Mouse (Mus musculus): ENCODE results near the gene Sh2d4b. TPM values are rescaled to one million over a fixed set of nuclear protein-coding genes. Genes with fewer than 3 reads are reported as not detected.

Gene Sh2d4b
- polyA plus RNA-seq, 1 experiment from 2014 or later, result not detected

DNA sequence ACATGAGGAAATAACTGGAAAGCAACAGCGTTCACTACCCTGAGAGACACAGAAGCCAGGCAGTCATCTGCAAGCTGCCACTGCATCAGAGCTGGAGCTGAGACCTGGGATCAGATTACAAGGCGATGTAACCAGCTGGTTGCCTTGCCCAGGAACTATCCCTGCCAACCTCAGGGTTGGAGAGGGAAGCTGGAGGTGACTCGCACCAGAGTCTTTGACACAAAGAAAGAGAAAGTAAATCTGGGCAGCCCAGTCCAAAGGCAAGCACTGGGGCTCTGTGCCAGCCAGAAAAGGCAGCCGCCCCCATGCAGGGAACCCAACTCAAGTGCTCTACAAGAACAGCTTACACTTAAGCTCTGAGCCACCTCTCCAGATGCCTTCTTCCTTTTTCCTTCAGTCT lies 7.8 kb downstream of the Sh2d4b start:
- 34% methylated on average over 4 of the region's 4 CpGs for WGBS
- no peak for ATAC-seq
- no peak for TF ChIP-seq CTCF (IDR thresholded peaks at IDR 0.05; ENCODE audit: low read depth)
- Histone ChIP-seq H3K36me3 (ENCODE audit: control insufficient read depth, insufficient read depth) (no peaks in the 10 kb centered on the region), H3K27ac (ENCODE audit: low read depth, low read length) (no peak overlapping the region), H3K4me1 (replicated peaks; ENCODE audit: control insufficient read depth, insufficient read depth, low read length) (no peaks in the 10 kb centered on the region), H3K9ac (ENCODE audit: low read depth, low read length) (no peak overlapping the region), H3K4me3 (ENCODE audit: low read depth, low read length) (no peak overlapping the region), H3K4me2 (replicated peaks; ENCODE audit: low read depth) (no peak overlapping the region), H3K9me3 (ENCODE audit: control insufficient read depth) (no peaks in the 10 kb centered on the region), H3K27me3 (replicated peaks; ENCODE audit: control insufficient read depth, insufficient read depth, low read length) (no peaks in the 10 kb centered on the region)

DNA sequence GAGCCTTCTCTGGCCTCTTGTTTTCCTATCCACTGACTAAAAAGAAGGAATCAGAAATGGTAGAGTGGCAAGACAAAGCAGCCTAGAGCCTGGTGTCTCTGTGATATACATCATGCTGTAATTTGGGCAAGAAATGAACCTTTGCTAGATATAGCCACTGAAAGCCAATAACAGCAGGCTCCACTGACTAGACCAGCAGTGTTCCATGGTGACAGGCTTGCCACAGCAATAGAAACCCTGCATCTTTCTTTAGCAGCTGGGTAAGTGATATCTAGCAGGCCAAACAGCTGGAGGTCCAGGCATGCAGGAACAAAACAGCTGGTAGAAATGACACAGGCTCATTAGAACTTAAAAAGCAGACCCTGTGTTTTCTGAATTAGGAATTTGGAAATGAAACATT lies 18.5 kb downstream of the Sh2d4b start:
- Histone ChIP-seq H3K4me1 (replicated peaks; ENCODE audit: control insufficient read depth, insufficient read depth, low read length) (no peaks in the 10 kb centered on the region), H3K27ac (ENCODE audit: low read depth, low read length) (no peak overlapping the region), H3K4me3 (ENCODE audit: low read depth, low read length) (no peak overlapping the region), H3K4me2 (replicated peaks; ENCODE audit: low read depth) (no peak overlapping the region), H3K9ac (ENCODE audit: low read depth, low read length) (no peak overlapping the region), H3K36me3 (ENCODE audit: control insufficient read depth, insufficient read depth) (no peaks in the 10 kb centered on the region), H3K27me3 (replicated peaks; ENCODE audit: control insufficient read depth, insufficient read depth, low read length) (no peaks in the 10 kb centered on the region), H3K9me3 (ENCODE audit: control insufficient read depth) (no peaks in the 10 kb centered on the region)
- TF ChIP-seq CTCF (IDR thresholded peaks at IDR 0.05; ENCODE audit: low read depth), result no peak
- no peak for ATAC-seq

DNA sequence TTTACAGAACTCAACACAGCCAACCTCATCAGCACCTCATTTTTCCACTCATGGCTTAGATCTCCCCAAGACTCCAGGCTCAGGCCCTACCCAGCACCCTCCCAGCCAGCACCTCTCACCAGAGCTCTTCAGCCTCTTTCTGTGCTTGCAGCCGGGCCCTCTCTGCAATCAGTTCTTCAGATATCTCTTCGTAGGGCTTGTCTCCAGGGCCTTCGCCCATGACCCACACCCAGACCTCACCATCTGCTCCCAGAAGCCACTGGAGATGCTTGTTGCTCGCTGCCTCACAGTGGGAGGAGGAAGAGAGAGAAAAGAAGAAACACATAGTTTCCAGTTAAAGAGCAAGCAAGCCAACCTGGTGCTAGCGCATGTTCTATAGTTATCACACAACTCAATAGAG lies 19.1 kb downstream of the Sh2d4b start:
- 82% methylated on average over 5 of the region's 5 CpGs for WGBS
- no peak for ATAC-seq
- no peak for TF ChIP-seq CTCF (IDR thresholded peaks at IDR 0.05; ENCODE audit: low read depth)

DNA sequence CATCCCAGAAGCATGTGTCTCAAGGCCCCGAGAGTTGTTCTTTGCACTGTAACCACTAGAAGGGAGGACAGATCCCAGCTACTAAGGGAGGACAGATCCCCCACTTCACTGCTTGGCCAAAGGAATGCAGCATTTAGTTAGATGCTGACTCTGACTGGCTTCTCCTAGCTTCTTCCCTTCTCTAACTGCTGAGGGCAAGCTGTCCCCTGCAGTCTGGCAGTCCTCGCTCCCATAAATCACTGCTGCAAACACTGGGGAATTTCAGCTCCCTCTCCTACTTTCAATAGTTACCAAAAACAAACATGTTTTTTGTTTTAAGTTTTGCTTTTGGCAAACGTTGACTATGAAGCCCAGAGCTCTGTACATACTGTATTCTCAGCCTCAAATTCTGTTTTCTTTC lies 22.5 kb downstream of the Sh2d4b start:
- Histone ChIP-seq H3K27ac (ENCODE audit: low read depth, low read length) (no peak overlapping the region), H3K4me3 (ENCODE audit: low read depth, low read length) (no peak overlapping the region), H3K4me2 (replicated peaks; ENCODE audit: low read depth) (no peak overlapping the region), H3K27me3 (replicated peaks; ENCODE audit: control insufficient read depth, insufficient read depth, low read length) (no peaks in the 10 kb centered on the region), H3K9me3 (ENCODE audit: control insufficient read depth) (no peaks in the 10 kb centered on the region), H3K36me3 (ENCODE audit: control insufficient read depth, insufficient read depth) (no peaks in the 10 kb centered on the region), H3K9ac (ENCODE audit: low read depth, low read length) (no peak overlapping the region), H3K4me1 (replicated peaks; ENCODE audit: control insufficient read depth, insufficient read depth, low read length) (no peaks in the 10 kb centered on the region)
- ATAC-seq, result no peak
- 58% methylated on average over 3 of the region's 3 CpGs for WGBS
- TF ChIP-seq CTCF (IDR thresholded peaks at IDR 0.05; ENCODE audit: low read depth), result no peak

More for the DNA sequence above, 19.1 kb downstream of the Sh2d4b start:
- no peak overlapping the region for H3K27ac ChIP-seq (ENCODE audit: low read depth, low read length)
- H3K36me3 ChIP-seq (ENCODE audit: control insufficient read depth, insufficient read depth), result no peaks in the 10 kb centered on the region
- no peak overlapping the region for H3K4me3 ChIP-seq (ENCODE audit: low read depth, low read length)
- no peaks in the 10 kb centered on the region for H3K4me1 ChIP-seq (replicated peaks; ENCODE audit: control insufficient read depth, insufficient read depth, low read length)
- no peaks in the 10 kb centered on the region for H3K9me3 ChIP-seq (ENCODE audit: control insufficient read depth)
- H3K27me3 ChIP-seq (replicated peaks; ENCODE audit: control insufficient read depth, insufficient read depth, low read length), result no peaks in the 10 kb centered on the region
- no peak overlapping the region for H3K9ac ChIP-seq (ENCODE audit: low read depth, low read length)
- H3K4me2 ChIP-seq (replicated peaks; ENCODE audit: low read depth), result no peak overlapping the region

DNA sequence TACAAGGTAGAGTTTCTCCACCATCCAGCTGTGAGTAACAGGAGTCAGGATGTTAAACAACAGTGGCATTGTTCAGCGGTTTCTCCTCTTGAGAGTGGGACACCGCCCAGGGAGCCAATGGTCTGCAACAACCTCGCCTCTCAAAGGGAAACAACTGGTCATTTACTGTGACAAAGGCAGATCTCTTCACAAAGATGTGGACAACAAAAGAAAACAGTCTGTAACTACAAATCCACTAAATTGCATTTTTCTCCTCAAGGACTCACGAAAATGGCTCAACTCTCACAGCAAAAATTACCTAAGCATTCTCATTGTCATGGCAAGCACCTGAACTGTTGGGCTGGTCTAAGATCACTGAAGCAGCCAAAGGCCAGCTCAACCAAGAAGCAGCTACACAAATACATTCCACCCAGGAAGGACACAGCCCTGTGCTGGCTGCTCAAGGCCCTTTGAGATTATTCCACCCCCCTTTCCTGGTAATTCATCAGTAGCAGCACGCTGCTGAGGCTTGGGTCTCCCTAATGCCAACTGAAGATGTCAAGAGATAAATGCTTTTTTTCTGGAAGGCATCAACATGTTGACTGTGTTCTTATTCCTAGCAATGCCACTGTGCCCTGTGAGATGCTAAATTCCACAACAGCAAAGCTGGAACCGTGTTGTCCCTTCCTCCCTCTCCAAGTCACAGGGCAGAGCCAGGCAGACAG lies 28.1 kb downstream of the Sh2d4b start:
- Histone ChIP-seq H3K4me3 (ENCODE audit: low read depth, low read length) (no peak overlapping the region), H3K9me3 (ENCODE audit: control insufficient read depth) (no peaks in the 10 kb centered on the region), H3K4me1 (replicated peaks; ENCODE audit: control insufficient read depth, insufficient read depth, low read length) (no peaks in the 10 kb centered on the region), H3K9ac (ENCODE audit: low read depth, low read length) (no peak overlapping the region), H3K27ac (ENCODE audit: low read depth, low read length) (no peak overlapping the region), H3K36me3 (ENCODE audit: control insufficient read depth, insufficient read depth) (no peaks in the 10 kb centered on the region), H3K4me2 (replicated peaks; ENCODE audit: low read depth) (no peak overlapping the region), H3K27me3 (replicated peaks; ENCODE audit: control insufficient read depth, insufficient read depth, low read length) (no peaks in the 10 kb centered on the region)
- no peak for TF ChIP-seq CTCF (IDR thresholded peaks at IDR 0.05; ENCODE audit: low read depth)
- WGBS, result 64% methylated on average over 6 of the region's 6 CpGs
- ATAC-seq, result no peak

DNA sequence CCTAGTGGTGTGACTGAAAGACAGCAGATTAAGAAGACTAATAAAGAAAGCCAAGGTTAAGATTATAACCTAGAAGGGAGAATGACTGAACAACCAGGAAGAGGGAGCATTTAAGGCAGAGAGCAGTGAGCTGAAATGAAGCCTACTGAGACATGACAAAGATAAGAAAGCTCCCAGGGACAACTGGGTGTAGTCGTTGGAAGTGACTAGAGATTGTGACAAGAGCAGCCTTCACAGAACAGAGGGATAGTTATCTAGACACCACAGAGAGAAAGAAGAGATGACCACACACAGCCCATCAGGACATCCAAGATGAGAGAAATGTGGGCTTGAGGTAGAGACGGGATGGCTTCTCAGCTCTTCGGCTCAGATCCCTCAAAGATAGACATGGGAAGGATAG lies 29.4 kb downstream of the Sh2d4b start:
- H3K9ac ChIP-seq (ENCODE audit: low read depth, low read length), result no peak overlapping the region
- no peaks in the 10 kb centered on the region for H3K9me3 ChIP-seq (ENCODE audit: control insufficient read depth)
- no peaks in the 10 kb centered on the region for H3K4me1 ChIP-seq (replicated peaks; ENCODE audit: control insufficient read depth, insufficient read depth, low read length)
- TF ChIP-seq CTCF (IDR thresholded peaks at IDR 0.05; ENCODE audit: low read depth), result no peak
- H3K27me3 ChIP-seq (replicated peaks; ENCODE audit: control insufficient read depth, insufficient read depth, low read length), result no peaks in the 10 kb centered on the region
- no peak for ATAC-seq
- no peak overlapping the region for H3K4me3 ChIP-seq (ENCODE audit: low read depth, low read length)
- WGBS, result 76% methylated on average over 3 of the region's 3 CpGs
- no peak overlapping the region for H3K27ac ChIP-seq (ENCODE audit: low read depth, low read length)
- H3K4me2 ChIP-seq (replicated peaks; ENCODE audit: low read depth), result no peak overlapping the region
- H3K36me3 ChIP-seq (ENCODE audit: control insufficient read depth, insufficient read depth), result no peaks in the 10 kb centered on the region

DNA sequence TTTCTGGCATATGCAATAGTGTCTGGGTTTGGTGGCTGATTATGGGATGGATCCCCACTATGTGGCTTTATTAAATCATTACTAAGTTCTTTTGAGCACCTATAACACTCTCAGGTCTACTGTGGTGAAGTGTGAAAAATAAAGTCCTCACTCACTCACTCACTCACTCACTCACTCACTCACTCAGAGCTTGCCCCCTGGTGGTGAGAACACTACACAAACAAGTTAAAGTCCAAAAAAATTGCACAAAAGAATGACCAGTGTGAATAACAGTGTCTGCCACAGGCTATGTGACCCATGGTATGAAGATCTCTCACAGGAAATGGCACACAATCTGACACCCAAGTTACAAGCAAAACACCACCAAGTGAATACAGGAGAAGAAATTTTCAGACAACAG lies 30.0 kb downstream of the Sh2d4b start:
- Histone ChIP-seq H3K27me3 (replicated peaks; ENCODE audit: control insufficient read depth, insufficient read depth, low read length) (no peaks in the 10 kb centered on the region), H3K27ac (ENCODE audit: low read depth, low read length) (no peak overlapping the region), H3K4me3 (ENCODE audit: low read depth, low read length) (no peak overlapping the region), H3K9me3 (ENCODE audit: control insufficient read depth) (no peaks in the 10 kb centered on the region), H3K9ac (ENCODE audit: low read depth, low read length) (no peak overlapping the region), H3K36me3 (ENCODE audit: control insufficient read depth, insufficient read depth) (no peaks in the 10 kb centered on the region), H3K4me2 (replicated peaks; ENCODE audit: low read depth) (no peak overlapping the region), H3K4me1 (replicated peaks; ENCODE audit: control insufficient read depth, insufficient read depth, low read length) (no peaks in the 10 kb centered on the region)
- peak; percentile 52 for TF ChIP-seq CTCF (IDR thresholded peaks at IDR 0.05; ENCODE audit: low read depth)
- ATAC-seq, result no peak
